Mouse (Mus musculus) hindbrain, embryonic 10.5 days (tissue): ENCODE results near the gene Hcrtr1. TPM values are rescaled to one million over a fixed set of nuclear protein-coding genes. Genes with fewer than 3 reads are reported as not detected.

Experiments used
- DNase-seq: peaks from one replicate; pipeline ENCODE4 v3.0.0-alpha.2; 2017; ENCODE audit warnings: low spot score
- H3K27ac ChIP-seq: fragments of 300-500 bp; sonication (generic); 2 replicates; pipeline ENCODE4 v1.5.1; 2016; ENCODE audit warnings: mild to moderate bottlenecking, moderate library complexity
- H3K27me3 ChIP-seq: fragments of 300-500 bp; sonication (generic); 2 replicates; pipeline ENCODE4 v1.6.1; 2016; ENCODE audit warnings: mild to moderate bottlenecking; ENCODE audit not compliant: poor library complexity, insufficient read depth, severe bottlenecking
- H3K36me3 ChIP-seq: fragments of 300-500 bp; sonication (generic); 2 replicates; pipeline ENCODE4 v1.6.1; 2016; ENCODE audit warnings: mild to moderate bottlenecking, moderate library complexity
- H3K4me1 ChIP-seq: fragments of 300-500 bp; sonication (generic); replicated peaks from 2 replicates; pipeline ENCODE4 v1.6.1; 2016; ENCODE audit warnings: mild to moderate bottlenecking
- H3K4me3 ChIP-seq: fragments of 300-500 bp; sonication (generic); 2 replicates; pipeline ENCODE4 v1.5.1; 2016; ENCODE audit warnings: mild to moderate bottlenecking, moderate library complexity
- H3K9me3 ChIP-seq: fragments of 300-500 bp; sonication (generic); 2 replicates; pipeline ENCODE4 v1.6.1; 2016; ENCODE audit warnings: mild to moderate bottlenecking, moderate library complexity
- WGBS: fragments of 180-500 bp; shearing (Covaris S2); methylation state at CpG from one replicate; pipeline ENCODE4 v1.1.7; 2016; 5-methylcytosine and 5-hydroxymethylcytosine counted together
- polyA plus RNA-seq: library from polyadenylated mRNA; unstranded; fragments of >200 nt; fragmentation: Nextera tagmentation; extraction: Ambion mirVana; gene quantifications from 2 replicates; pipeline ENCODE4 v1.2.1, GENCODE M21; 2016

Gene Hcrtr1
- polyA plus RNA-seq, 1 experiment from 2014 or later = 0.85 TPM

- DNase-seq = no peak
- 73% methylated on average over 6 of the region's 6 CpGs for WGBS
- no peaks in the 10 kb centered on the region for H3K36me3 ChIP-seq
- peaks cover 43% of the 10 kb centered on the region for H3K4me1 ChIP-seq
- H3K27ac ChIP-seq = peak overlapping the region; percentile 79; the same call in 1 of the 2 replicates
- H3K4me3 ChIP-seq = no peak overlapping the region
- peaks cover 77% of the 10 kb centered on the region for H3K27me3 ChIP-seq
- no peaks in the 10 kb centered on the region for H3K9me3 ChIP-seq
Measured at GRCm38 (mm10) chr4:130164121-130164520, 25.0 kb upstream of the Hcrtr1 start.

DNA sequence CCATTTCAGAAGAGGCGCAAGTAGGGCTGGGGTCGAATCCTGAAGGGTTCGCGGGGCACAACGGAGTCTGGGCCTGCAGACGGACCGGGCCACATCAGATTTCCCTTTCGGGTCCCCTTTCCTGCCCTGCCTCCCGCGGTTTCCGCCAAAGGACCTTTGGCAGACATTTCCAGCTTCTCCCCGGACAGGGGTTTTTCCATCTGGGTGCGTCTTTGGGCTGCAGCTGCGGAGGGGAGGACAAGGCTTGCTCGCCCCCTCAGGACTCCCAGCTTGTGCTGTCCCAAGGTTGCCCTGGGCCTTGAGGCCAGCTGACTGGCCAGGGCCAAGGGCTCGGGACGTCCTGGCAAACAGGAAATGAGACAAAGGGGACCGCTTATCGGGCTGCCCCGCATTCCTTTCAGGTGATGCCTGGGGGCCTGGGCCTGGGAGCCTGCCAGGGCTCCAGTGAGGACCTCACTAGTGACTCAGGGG lies 24.3 kb upstream of the Hcrtr1 start:
- Histone ChIP-seq H3K9me3 (no peaks in the 10 kb centered on the region), H3K4me1 (peaks cover 36% of the 10 kb centered on the region), H3K36me3 (no peaks in the 10 kb centered on the region), H3K27ac (peak overlapping the region; percentile 79), H3K4me3 (peak overlapping the region; percentile 34), H3K27me3 (peaks cover 77% of the 10 kb centered on the region)
- WGBS = 4% methylated on average over 20 of the region's 20 CpGs
- peak; percentile 44 for DNase-seq

- Histone ChIP-seq H3K4me1 (peaks cover 25% of the 10 kb centered on the region), H3K27ac (no peak overlapping the region), H3K4me3 (no peak overlapping the region), H3K9me3 (no peaks in the 10 kb centered on the region), H3K36me3 (no peaks in the 10 kb centered on the region), H3K27me3 (peaks cover 60% of the 10 kb centered on the region)
- 25% methylated on average over 4 of the region's 4 CpGs for WGBS
- no peak for DNase-seq
Measured at GRCm38 (mm10) chr4:130161349-130161748, 22.2 kb upstream of the Hcrtr1 start.

DNA sequence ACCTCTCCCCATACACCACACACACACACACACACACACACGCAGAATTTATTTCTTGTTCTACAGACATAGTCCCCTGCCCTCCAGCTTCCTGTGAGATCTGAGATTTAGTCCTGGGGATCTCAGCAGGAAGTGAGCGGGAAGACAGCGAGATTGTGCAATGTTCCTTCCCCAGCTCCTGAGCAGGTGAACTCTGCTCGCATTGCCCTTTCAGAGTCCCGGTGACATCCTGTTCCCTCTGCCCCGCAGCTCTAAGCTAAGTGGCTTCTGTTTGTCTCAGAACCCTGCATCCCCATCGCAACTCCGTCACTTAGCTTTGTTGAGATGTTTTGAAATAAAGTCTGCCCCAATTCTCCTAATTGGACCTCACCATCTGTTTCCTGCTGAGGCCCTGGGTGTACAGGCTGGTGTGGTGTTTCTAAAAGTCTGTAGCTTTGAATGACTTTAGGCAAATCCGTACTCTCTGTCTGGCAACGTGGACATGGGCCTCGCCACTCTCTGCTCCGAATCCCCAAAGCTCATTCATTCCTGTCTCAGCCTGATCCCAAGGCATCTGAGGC lies 17.7 kb upstream of the Hcrtr1 start:
- 81% methylated on average over 12 of the region's 12 CpGs for WGBS
- Histone ChIP-seq H3K4me1 (0 out of 2 replicates have a peak, but pooled peaks cover 3% of the 10 kb centered on the region), H3K27me3 (peaks cover 35% of the 10 kb centered on the region), H3K4me3 (no peak overlapping the region), H3K36me3 (no peaks in the 10 kb centered on the region), H3K27ac (0 out of 2 replicates have a peak overlapping the region, but pooled peaks have one; percentile 16), H3K9me3 (no peaks in the 10 kb centered on the region)
- DNase-seq = no peak

- Histone ChIP-seq H3K27ac (no peak overlapping the region), H3K4me3 (no peak overlapping the region), H3K36me3 (no peaks in the 10 kb centered on the region), H3K27me3 (peaks cover 28% of the 10 kb centered on the region), H3K4me1 (0 out of 2 replicates have a peak, but pooled peaks cover 3% of the 10 kb centered on the region), H3K9me3 (no peaks in the 10 kb centered on the region)
- whole genome bisulfite sequencing = 82% methylated on average over 3 of the region's 3 CpGs
- DNase-seq = no peak
Measured at GRCm38 (mm10) chr4:130154250-130154649, 15.1 kb upstream of the Hcrtr1 start.

DNA sequence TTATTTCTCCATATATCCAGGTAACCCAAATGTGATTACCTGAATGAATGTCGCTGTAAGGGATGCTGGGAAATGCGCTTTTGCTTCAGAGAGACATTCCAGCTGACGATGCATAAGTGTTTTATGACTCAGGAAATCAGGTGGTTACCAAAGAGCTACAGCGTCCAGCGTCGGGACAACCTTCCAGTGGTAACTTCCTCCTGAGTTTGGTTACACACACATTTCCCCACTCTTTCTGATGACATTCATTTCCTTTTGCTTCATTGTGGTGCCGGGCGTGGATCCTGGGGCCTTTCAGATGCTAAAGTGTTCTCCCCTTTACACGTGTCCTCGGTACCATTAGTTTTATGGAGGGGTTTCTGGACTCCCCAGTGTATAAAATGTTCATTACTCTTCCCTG lies 9.2 kb upstream of the Hcrtr1 start:
- Histone ChIP-seq H3K4me3 (no peak overlapping the region), H3K36me3 (no peaks in the 10 kb centered on the region), H3K27me3 (peaks cover 32% of the 10 kb centered on the region), H3K4me1 (no peaks in the 10 kb centered on the region), H3K27ac (no peak overlapping the region), H3K9me3 (no peaks in the 10 kb centered on the region)
- 87% methylated on average over 10 of the region's 10 CpGs for WGBS
- DNase-seq = no peak

GRCm38 (mm10) chr4:130141786-130142185 lies 2.6 kb upstream of the Hcrtr1 start:
- DNase-seq = no peak
- peaks cover 74% of the 10 kb centered on the region for H3K27me3 ChIP-seq
- H3K9me3 ChIP-seq = no peaks in the 10 kb centered on the region
- no peaks in the 10 kb centered on the region for H3K36me3 ChIP-seq
- peaks cover 29% of the 10 kb centered on the region for H3K4me1 ChIP-seq
- H3K4me3 ChIP-seq = no peak overlapping the region
- H3K27ac ChIP-seq = no peak overlapping the region
- WGBS = 62% methylated on average over 3 of the region's 3 CpGs

DNA sequence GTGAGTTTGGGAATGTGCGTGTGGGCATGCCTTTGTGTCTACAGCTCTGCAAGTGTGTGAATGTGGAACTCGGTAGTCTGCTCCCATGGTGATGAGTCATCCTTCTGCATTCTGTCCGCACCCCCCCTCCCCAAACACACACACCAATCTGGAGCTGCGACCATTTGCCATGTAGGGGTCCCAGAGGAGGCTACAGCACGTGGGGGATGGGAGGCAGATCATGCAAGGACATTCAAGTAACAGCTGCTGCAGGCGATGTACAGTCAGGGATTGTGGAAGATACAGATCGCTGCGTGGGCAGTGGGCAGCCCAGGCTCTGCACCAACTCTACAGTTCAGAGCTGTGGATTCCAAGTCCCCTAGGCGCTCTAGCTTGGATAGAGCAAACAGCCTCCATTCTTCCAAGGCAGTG lies 1.8 kb upstream of the Hcrtr1 start:
- Histone ChIP-seq H3K4me1 (peaks cover 29% of the 10 kb centered on the region), H3K27ac (no peak overlapping the region), H3K36me3 (no peaks in the 10 kb centered on the region), H3K27me3 (peaks cover 81% of the 10 kb centered on the region), H3K4me3 (no peak overlapping the region), H3K9me3 (no peaks in the 10 kb centered on the region)
- 64% methylated on average over 9 of the region's 9 CpGs for WGBS
- peak; percentile 20 for DNase-seq

DNA sequence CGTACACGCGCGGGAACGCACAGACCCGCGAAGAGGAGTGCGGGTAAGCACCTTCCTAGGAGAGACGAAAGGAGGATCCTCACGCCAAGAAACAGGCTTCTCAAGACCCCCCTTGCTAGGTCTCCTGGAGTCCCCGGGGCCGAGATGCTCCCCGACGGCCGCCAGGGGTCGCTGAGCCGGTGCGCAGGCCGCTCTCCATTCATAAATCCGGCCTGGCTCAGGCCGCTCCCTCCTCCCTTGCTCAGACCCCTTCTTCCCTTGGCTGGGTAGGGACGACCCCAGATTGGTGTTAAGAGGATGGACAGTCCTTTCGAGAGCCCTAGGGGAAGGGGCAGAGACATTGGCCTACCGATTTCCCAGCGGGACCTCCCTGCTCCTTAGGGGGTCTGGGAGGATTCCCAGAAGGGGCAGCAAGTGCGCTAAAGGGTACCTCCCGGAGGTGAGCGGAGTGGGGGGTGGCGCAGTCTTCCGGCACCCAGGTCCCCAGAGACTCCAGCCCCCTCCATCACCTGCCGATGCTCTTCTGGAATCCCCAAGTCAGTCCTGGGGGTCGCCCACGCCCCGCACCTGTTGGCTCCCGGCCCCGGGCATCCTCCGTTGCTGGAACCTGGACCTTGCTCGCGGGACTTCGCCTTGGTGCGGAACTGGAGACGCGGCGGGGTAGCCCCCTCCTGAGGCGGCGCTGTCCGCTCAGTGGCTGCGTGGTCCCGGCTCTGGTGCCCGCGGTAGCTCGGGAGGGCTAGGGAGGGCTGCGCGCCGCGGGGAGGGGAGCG lies 532 bp downstream of the Hcrtr1 start:
- H3K4me3 ChIP-seq = peak overlapping the region; percentile 60
- peaks cover 82% of the 10 kb centered on the region for H3K27me3 ChIP-seq
- DNase-seq = peak; percentile 87
- H3K27ac ChIP-seq = peak overlapping the region; percentile 59
- H3K36me3 ChIP-seq = no peaks in the 10 kb centered on the region
- H3K4me1 ChIP-seq = peaks cover 39% of the 10 kb centered on the region
- WGBS = under 1% methylated on average over 57 of the region's 57 CpGs
- H3K9me3 ChIP-seq = no peaks in the 10 kb centered on the region

- Histone ChIP-seq H3K9me3 (no peaks in the 10 kb centered on the region), H3K4me1 (peaks cover 32% of the 10 kb centered on the region), H3K27ac (peak overlapping the region; percentile 23; the same call in 1 of the 2 replicates), H3K27me3 (peaks cover 34% of the 10 kb centered on the region), H3K36me3 (0 out of 2 replicates have a peak, but pooled peaks cover 2% of the 10 kb centered on the region), H3K4me3 (no peak overlapping the region)
- DNase-seq = no peak
- WGBS = 73% methylated on average over 6 of the region's 6 CpGs
Measured at GRCm38 (mm10) chr4:130133399-130133798, 5.8 kb downstream of the Hcrtr1 start.

- WGBS = 84% methylated on average over 7 of the region's 7 CpGs
- Histone ChIP-seq H3K27ac (no peak overlapping the region), H3K4me3 (no peak overlapping the region), H3K9me3 (no peaks in the 10 kb centered on the region), H3K36me3 (peaks cover 20% of the 10 kb centered on the region), H3K27me3 (peaks cover 16% of the 10 kb centered on the region; the same call in 1 of the 2 replicates), H3K4me1 (peaks cover 29% of the 10 kb centered on the region)
- DNase-seq = no peak
Measured at GRCm38 (mm10) chr4:130131448-130132105, 7.6 kb downstream of the Hcrtr1 start.

DNA sequence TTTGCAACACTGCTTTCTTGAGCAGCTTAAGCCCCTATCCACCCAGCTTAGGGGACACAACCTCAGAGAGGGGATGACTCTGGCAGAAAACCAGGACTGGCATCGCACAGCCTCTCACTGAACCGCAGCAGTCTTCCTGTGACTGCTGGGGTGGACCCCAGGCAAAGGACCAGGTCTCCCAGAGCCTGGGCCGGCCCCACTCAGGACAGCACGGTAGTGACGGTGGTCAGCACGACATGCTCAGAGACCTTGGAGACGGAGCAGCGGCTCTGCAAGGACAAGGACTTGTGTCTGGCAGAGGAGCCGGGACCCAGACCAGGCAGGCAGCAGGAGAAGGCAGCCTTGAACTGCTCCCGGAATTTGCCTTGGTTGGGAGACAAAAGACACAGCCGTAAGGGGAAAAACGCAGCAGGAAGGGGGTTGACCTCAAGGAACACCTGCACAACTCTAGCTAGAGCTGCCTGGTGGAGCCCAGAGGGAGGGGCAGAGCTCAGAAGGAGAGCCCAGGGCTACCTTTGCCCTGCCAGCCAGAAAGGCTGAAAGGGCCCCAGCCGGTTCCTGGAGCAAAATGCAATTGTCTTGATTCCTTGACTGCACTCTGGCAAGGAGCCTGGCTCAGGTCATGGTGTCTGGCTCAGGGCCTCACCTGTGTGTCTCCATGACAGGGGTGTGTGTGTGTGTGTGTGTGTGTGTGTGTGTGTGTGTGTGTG lies 8.4 kb downstream of the Hcrtr1 start:
- H3K27me3 ChIP-seq = peaks cover 10% of the 10 kb centered on the region; the same call in 1 of the 2 replicates
- no peak for DNase-seq
- H3K36me3 ChIP-seq = peaks cover 28% of the 10 kb centered on the region
- H3K4me1 ChIP-seq = peaks cover 35% of the 10 kb centered on the region
- 54% methylated on average over 13 of the region's 13 CpGs for WGBS
- no peaks in the 10 kb centered on the region for H3K9me3 ChIP-seq
- no peak overlapping the region for H3K4me3 ChIP-seq
- no peak overlapping the region for H3K27ac ChIP-seq
